Comparison of ENCODE assay signal across 11 mouse cellular contexts in genomic region chr8:123155177-123155576, GRCm38 (mm10). TPM values are rescaled to one million over a fixed set of nuclear protein-coding genes. Genes with fewer than 3 reads are reported as not detected.
DNase-seq lines count a peak whose midpoint lies in the region; ATAC-seq and TF ChIP-seq lines count a peak whose summit lies in the region.
"Had no signal": no experiment of that assay in that cellular context is flagged by ENCODE, and none has a peak within 500 bp of the region (broad histone marks: within the 10 kb centered on the region; RNA-seq: fewer than 3 reads in every experiment).

No protein-coding gene starts in this region.

- no peaks in the 10 kb centered on the region for H3K9me3 ChIP-seq in midbrain, postnatal 0 days (ENCODE audit: low read length)
- H3K9me3 ChIP-seq in midbrain, embryonic 14.5 days (ENCODE audit: control insufficient read depth, low read length) = no peaks in the 10 kb centered on the region
- H3K9me3 ChIP-seq in forebrain, embryonic 12.5 days = no peaks in the 10 kb centered on the region
- H3K9me3 ChIP-seq: G1E; midbrain, embryonic 10.5 days had no signal

- H3K4me3 ChIP-seq in gastrocnemius, adult 2 months = no peak overlapping the region
- no peak overlapping the region for H3K4me3 ChIP-seq in midbrain, postnatal 0 days (ENCODE audit: low read depth, low read length)
- no peak overlapping the region for H3K4me3 ChIP-seq in midbrain, embryonic 14.5 days (replicated peaks; ENCODE audit: low read depth, low read length)
- H3K4me3 ChIP-seq in forebrain, embryonic 12.5 days (replicated peaks) = no peak overlapping the region
- H3K4me3 ChIP-seq: midbrain, embryonic 10.5 days had no signal

- H3K4me1 ChIP-seq in midbrain, postnatal 0 days (ENCODE audit: insufficient read depth, low read length) = no peaks in the 10 kb centered on the region
- no peaks in the 10 kb centered on the region for H3K4me1 ChIP-seq in midbrain, embryonic 14.5 days (ENCODE audit: control insufficient read depth, insufficient read depth, low read length)
- peaks cover 9% of the 10 kb centered on the region for H3K4me1 ChIP-seq in forebrain, embryonic 12.5 days

- no peaks in the 10 kb centered on the region for H3K27me3 ChIP-seq in midbrain, postnatal 0 days (ENCODE audit: insufficient read depth, low read length)
- no peaks in the 10 kb centered on the region for H3K27me3 ChIP-seq in midbrain, embryonic 14.5 days (ENCODE audit: control insufficient read depth, insufficient read depth, low read length)
- no peaks in the 10 kb centered on the region for H3K27me3 ChIP-seq in forebrain, embryonic 12.5 days

- intact Hi-C loops in gastrocnemius, adult 2 months (cut with DNase I) = loop anchor here (2.0 kb wide), 1 partner anchor 30 kb away; no protein-coding TSS in a partner anchor

- no peak overlapping the region for H3K4me2 ChIP-seq in midbrain, postnatal 0 days (ENCODE audit: low read depth, low read length, poor library complexity, severe bottlenecking)
- no peak overlapping the region for H3K4me2 ChIP-seq in midbrain, embryonic 14.5 days (ENCODE audit: low read length)
- no peak overlapping the region for H3K4me2 ChIP-seq in forebrain, embryonic 12.5 days

- no peak for ATAC-seq in midbrain, postnatal 0 days (ENCODE audit: low FRiP score)
- ATAC-seq in midbrain, embryonic 14.5 days (ENCODE audit: low FRiP score, low TSS enrichment) = no peak
- ATAC-seq in forebrain, embryonic 12.5 days (ENCODE audit: low FRiP score) = no peak

- no peaks in the 10 kb centered on the region for H3K36me3 ChIP-seq in midbrain, postnatal 0 days (ENCODE audit: insufficient read depth, low read length)
- H3K36me3 ChIP-seq in midbrain, embryonic 14.5 days (ENCODE audit: control insufficient read depth, insufficient read depth, low read length) = no peaks in the 10 kb centered on the region
- H3K36me3 ChIP-seq in forebrain, embryonic 12.5 days (replicated peaks) = no peaks in the 10 kb centered on the region
- H3K36me3 ChIP-seq: G1E; midbrain, embryonic 10.5 days had no signal

- no peak overlapping the region for H3K9ac ChIP-seq in midbrain, postnatal 0 days (replicated peaks; ENCODE audit: low read length, poor library complexity, severe bottlenecking)
- no peak overlapping the region for H3K9ac ChIP-seq in midbrain, embryonic 14.5 days (replicated peaks; ENCODE audit: low read length)
- no peak overlapping the region for H3K9ac ChIP-seq in forebrain, embryonic 12.5 days

- peak; percentile 29 for DNase-seq in gastrocnemius, adult 2 months
- DNase-seq in gastrocnemius, adult 18-20 months (ENCODE audit: low spot score) = no peak
- no peak for DNase-seq in midbrain, postnatal 0 days (ENCODE audit: low spot score)
- DNase-seq in midbrain, embryonic 14.5 days = no peak
- peak; percentile 45 to 48 for DNase-seq in kidney, postnatal 36 days
- DNase-seq in retina, postnatal 7 days (ENCODE audit: low read depth, low spot score) = peak; percentile 49
- no peak for DNase-seq in right cerebral cortex, postnatal 25 days
- DNase-seq: right cerebral cortex, adult 18-20 months had no signal

- 83% methylated on average over 5 of the region's 5 CpGs for WGBS in midbrain, postnatal 0 days
- WGBS in midbrain, embryonic 14.5 days = 86% methylated on average over 5 of the region's 5 CpGs
- WGBS in forebrain, embryonic 12.5 days = 76% methylated on average over 5 of the region's 5 CpGs

- TF ChIP-seq CTCF in gastrocnemius, adult 2 months (IDR thresholded peaks at IDR 0.05) = peak; percentile 56
- peak; percentile 60 for TF ChIP-seq CTCF in midbrain, postnatal 0 days (IDR thresholded peaks at IDR 0.05)

- no peak overlapping the region for H3K27ac ChIP-seq in gastrocnemius, adult 2 months
- H3K27ac ChIP-seq in midbrain, postnatal 0 days (ENCODE audit: low read depth, low read length) = no peak overlapping the region
- H3K27ac ChIP-seq in midbrain, embryonic 14.5 days (replicated peaks; ENCODE audit: low read depth, low read length) = no peak overlapping the region
- H3K27ac ChIP-seq in forebrain, embryonic 12.5 days = no peak overlapping the region
- H3K27ac ChIP-seq: midbrain, embryonic 10.5 days had no signal

RNA-seq across cellular contexts. Expression of gene Sult5a1, which starts 2.9 kb away (rescaled TPM):
- 1 to 10 TPM; 2.1 to 2.5 TPM for total RNA-seq in gastrocnemius, adult 2 months (2021)
- total RNA-seq in gastrocnemius, adult 18-20 months (2021) = 1 to 10 TPM; 1.7 to 2.2 TPM
- 0.80 and 2.8 TPM in 2 replicates for total RNA-seq in midbrain, postnatal 0 days (2014; rRNA removed)
- 1.1 and 2.2 TPM in 2 replicates for polyA plus RNA-seq in midbrain, postnatal 0 days (2015; fragmentation: Nextera tagmentation; extraction: Ambion mirVana)
- polyA plus RNA-seq in midbrain, embryonic 14.5 days (2014; fragmentation: Nextera tagmentation; extraction: Ambion mirVana) = 0.95 TPM in 1 of 2 replicates, not detected in the other
- polyA plus RNA-seq in forebrain, embryonic 12.5 days (2016; fragmentation: Nextera tagmentation; extraction: Ambion mirVana) = 1.7 and 1.9 TPM in 2 replicates
- polyA plus RNA-seq: G1E had no signal

RNA-seq across cellular contexts. Expression of gene Dpep1, which starts 30.9 kb away (rescaled TPM):
- 10 to 100 TPM; 13.6 to 16.7 TPM for total RNA-seq in gastrocnemius, adult 2 months (2021)
- total RNA-seq in gastrocnemius, adult 18-20 months (2021) = 10 to 100 TPM in 1 of 2 experiments, 1 to 10 TPM in 1; 8.9 to 14.4 TPM
- 0.38 and 0.60 TPM in 2 replicates for total RNA-seq in midbrain, postnatal 0 days (2014; rRNA removed)
- polyA plus RNA-seq in midbrain, postnatal 0 days (2015; fragmentation: Nextera tagmentation; extraction: Ambion mirVana) = 0.11 and 0.33 TPM in 2 replicates
- not detected in 2 replicates for polyA plus RNA-seq in midbrain, embryonic 14.5 days (2014; fragmentation: Nextera tagmentation; extraction: Ambion mirVana)
- polyA plus RNA-seq in forebrain, embryonic 12.5 days (2016; fragmentation: Nextera tagmentation; extraction: Ambion mirVana) = 0.17 and 0.52 TPM in 2 replicates
- polyA plus RNA-seq: G1E had no signal

RNA-seq across cellular contexts. Expression of gene Cpne7, which starts 38.0 kb away (rescaled TPM):
- under 1 TPM; 0.13 to 0.20 TPM for total RNA-seq in gastrocnemius, adult 2 months (2021)
- total RNA-seq in gastrocnemius, adult 18-20 months (2021) = under 1 TPM in 1 of 2 experiments, not detected in 1; 0.14 TPM
- 29.2 and 33.0 TPM in 2 replicates for total RNA-seq in midbrain, postnatal 0 days (2014; rRNA removed)
- polyA plus RNA-seq in midbrain, postnatal 0 days (2015; fragmentation: Nextera tagmentation; extraction: Ambion mirVana) = 28.0 and 29.1 TPM in 2 replicates
- polyA plus RNA-seq in midbrain, embryonic 14.5 days (2014; fragmentation: Nextera tagmentation; extraction: Ambion mirVana) = 1.8 and 3.7 TPM in 2 replicates
- polyA plus RNA-seq in forebrain, embryonic 12.5 days (2016; fragmentation: Nextera tagmentation; extraction: Ambion mirVana) = 0.29 and 0.49 TPM in 2 replicates

RNA-seq across cellular contexts. Expression of gene Rpl13, which starts 53.0 kb away (rescaled TPM):
- 100 to 1,000 TPM; 389 to 466 TPM for total RNA-seq in gastrocnemius, adult 2 months (2021)
- 100 to 1,000 TPM; 432 to 435 TPM for total RNA-seq in gastrocnemius, adult 18-20 months (2021)
- total RNA-seq in midbrain, postnatal 0 days (2014; rRNA removed) = 2,117 and 2,785 TPM in 2 replicates
- 801 and 821 TPM in 2 replicates for polyA plus RNA-seq in midbrain, postnatal 0 days (2015; fragmentation: Nextera tagmentation; extraction: Ambion mirVana)
- polyA plus RNA-seq in midbrain, embryonic 14.5 days (2014; fragmentation: Nextera tagmentation; extraction: Ambion mirVana) = 843 and 877 TPM in 2 replicates
- 1,076 and 1,105 TPM in 2 replicates for polyA plus RNA-seq in forebrain, embryonic 12.5 days (2016; fragmentation: Nextera tagmentation; extraction: Ambion mirVana)

RNA-seq across cellular contexts. Expression of gene Chmp1a, which starts 57.4 kb away (rescaled TPM):
- 10 to 100 TPM; 42.6 to 43.8 TPM for total RNA-seq in gastrocnemius, adult 2 months (2021)
- 10 to 100 TPM; 57.2 to 68.0 TPM for total RNA-seq in gastrocnemius, adult 18-20 months (2021)
- total RNA-seq in midbrain, postnatal 0 days (2014; rRNA removed) = 206 and 212 TPM in 2 replicates
- 221 and 236 TPM in 2 replicates for polyA plus RNA-seq in midbrain, postnatal 0 days (2015; fragmentation: Nextera tagmentation; extraction: Ambion mirVana)
- 175 and 196 TPM in 2 replicates for polyA plus RNA-seq in midbrain, embryonic 14.5 days (2014; fragmentation: Nextera tagmentation; extraction: Ambion mirVana)
- 150 and 155 TPM in 2 replicates for polyA plus RNA-seq in forebrain, embryonic 12.5 days (2016; fragmentation: Nextera tagmentation; extraction: Ambion mirVana)

Comparison
In these comparisons a context has a peak if more than half of its experiments do, and no peak if none do; other contexts are left out.
1. DNase-seq: peak in gastrocnemius, adult 2 months (single experiment), kidney, postnatal 36 days (2 of 2) and retina, postnatal 7 days (single experiment); none in gastrocnemius, adult 18-20 months (single experiment), midbrain, postnatal 0 days (single experiment), midbrain, embryonic 14.5 days (single experiment) and right cerebral cortex, postnatal 25 days (single experiment).
2. RNA of gene Cpne7, which starts 38.0 kb away (total RNA-seq): 29.2 to 33.0 TPM in midbrain, postnatal 0 days; 0.13 to 0.20 TPM in gastrocnemius, adult 2 months and 0.14 TPM in gastrocnemius, adult 18-20 months; every median in the first group is over 10 times any median in the second.